30 mouse cellular contexts compared by ENCODE assay signal in the genomic region with DNA sequence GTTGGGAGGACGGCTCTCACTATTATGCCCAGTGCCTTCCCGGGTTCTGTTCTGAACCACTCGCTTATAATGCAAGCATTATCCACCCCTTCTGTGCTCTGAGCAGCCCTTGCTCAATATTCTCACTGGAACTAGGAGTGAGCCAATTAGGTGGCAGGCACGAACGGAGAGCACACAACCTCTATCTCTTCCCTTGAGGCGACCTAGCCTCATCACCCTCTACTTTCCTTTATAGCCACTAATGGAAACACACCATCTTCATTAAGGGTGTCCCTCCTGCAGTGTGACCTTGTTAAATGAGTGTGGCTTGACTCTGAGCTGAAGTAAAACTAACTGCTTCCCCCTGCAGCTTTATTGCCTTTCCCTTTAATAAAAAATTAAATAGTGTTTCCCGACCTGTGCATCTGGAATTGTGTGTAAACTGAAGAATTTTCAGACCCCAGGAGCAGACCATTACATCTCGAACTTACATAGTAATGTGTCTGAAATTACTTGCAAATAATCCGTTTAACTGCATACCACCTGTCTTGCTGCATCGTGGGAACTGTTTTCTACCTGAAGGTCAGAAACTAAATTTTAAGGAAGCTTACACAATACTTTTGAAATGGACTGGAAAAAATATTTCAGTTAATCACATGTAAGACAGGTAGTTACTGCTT. TPM values are rescaled to one million over a fixed set of nuclear protein-coding genes. Genes with fewer than 3 reads are reported as not detected.
DNase-seq lines count a peak whose midpoint lies in the region; ATAC-seq and TF ChIP-seq lines count a peak whose summit lies in the region.
"Had no signal": no experiment of that assay in that cellular context is flagged by ENCODE, and none has a peak within 500 bp of the region (broad histone marks: within the 10 kb centered on the region; RNA-seq: fewer than 3 reads in every experiment).

No protein-coding gene starts in this region.

- H3K4me2 ChIP-seq in forebrain, embryonic 12.5 days: no peak overlapping the region
- no peak overlapping the region for H3K4me2 ChIP-seq in forebrain, postnatal 0 days (ENCODE audit: low read depth)
- no peak overlapping the region for H3K4me2 ChIP-seq in hindbrain, embryonic 16.5 days (ENCODE audit: low read length)
- H3K4me2 ChIP-seq in hindbrain, postnatal 0 days (ENCODE audit: low read depth, low read length): no peak overlapping the region
- H3K4me2 ChIP-seq in neural tube, embryonic 15.5 days: no peak overlapping the region
- H3K4me2 ChIP-seq: heart, embryonic 12.5 days; intestine, embryonic 15.5 days; midbrain, embryonic 13.5 days had no signal

- no peak overlapping the region for H3K4me3 ChIP-seq in forebrain, embryonic 12.5 days (replicated peaks)
- H3K4me3 ChIP-seq in forebrain, postnatal 0 days (ENCODE audit: low read depth, low read length): no peak overlapping the region
- no peak overlapping the region for H3K4me3 ChIP-seq in hindbrain, embryonic 16.5 days (ENCODE audit: low read length)
- H3K4me3 ChIP-seq in hindbrain, postnatal 0 days (ENCODE audit: low read length): no peak overlapping the region
- no peak overlapping the region for H3K4me3 ChIP-seq in neural tube, embryonic 15.5 days (replicated peaks)
- H3K4me3 ChIP-seq: erythroblast, embryonic 14.5 days; heart, embryonic 12.5 days; intestine, embryonic 15.5 days; layer of hippocampus, adult 2 months; left cerebral cortex, adult 2 months; midbrain, embryonic 13.5 days had no signal

- no peak overlapping the region for H3K9ac ChIP-seq in forebrain, embryonic 12.5 days
- H3K9ac ChIP-seq in forebrain, postnatal 0 days: no peak overlapping the region
- no peak overlapping the region for H3K9ac ChIP-seq in hindbrain, embryonic 16.5 days (ENCODE audit: low read depth, low read length)
- H3K9ac ChIP-seq in hindbrain, postnatal 0 days (replicated peaks; ENCODE audit: low read length): no peak overlapping the region
- H3K9ac ChIP-seq in neural tube, embryonic 15.5 days (replicated peaks): no peak overlapping the region
- H3K9ac ChIP-seq: heart, embryonic 12.5 days; intestine, embryonic 15.5 days; liver, embryonic 14.5 days; midbrain, embryonic 13.5 days had no signal

- no peaks in the 10 kb centered on the region for H3K27me3 ChIP-seq in forebrain, embryonic 12.5 days
- H3K27me3 ChIP-seq in forebrain, postnatal 0 days (ENCODE audit: insufficient read depth, low read length): no peaks in the 10 kb centered on the region
- H3K27me3 ChIP-seq in hindbrain, embryonic 16.5 days (replicated peaks; ENCODE audit: control insufficient read depth, insufficient read depth, low read length): no peaks in the 10 kb centered on the region
- H3K27me3 ChIP-seq in hindbrain, postnatal 0 days (ENCODE audit: insufficient read depth, low read length): no peaks in the 10 kb centered on the region
- H3K27me3 ChIP-seq in neural tube, embryonic 15.5 days (replicated peaks): no peaks in the 10 kb centered on the region
- H3K27me3 ChIP-seq: heart, embryonic 12.5 days; intestine, embryonic 15.5 days; midbrain, embryonic 13.5 days had no signal

- no peak for DNase-seq in forebrain, postnatal 0 days
- DNase-seq in hindbrain, postnatal 0 days (ENCODE audit: low spot score): no peak
- peak; percentile 57 for DNase-seq in forelimb bud, embryonic 11.5 days (ENCODE audit: low read depth, low spot score)
- no peak for DNase-seq in heart, postnatal 36 days
- DNase-seq: adrenal gland, adult 8-10 months; cerebellum, adult 18-20 months; cerebellum, postnatal 10 days; gastrocnemius, postnatal 14 days; heart, adult 18-20 months; kidney, adult 2 months; kidney, postnatal 36 days; liver; lung, adult 2 months; lung, postnatal 10 days; right cerebral cortex, postnatal 25 days; thymus, adult 18-20 months; thymus, postnatal 25 days had no signal

- 75% methylated on average over 10 of the region's 10 CpGs for WGBS in forebrain, embryonic 12.5 days
- WGBS in forebrain, postnatal 0 days: 67% methylated on average over 10 of the region's 10 CpGs
- 72% methylated on average over 10 of the region's 10 CpGs for WGBS in hindbrain, embryonic 16.5 days
- WGBS in hindbrain, postnatal 0 days: 72% methylated on average over 10 of the region's 10 CpGs
- 28% methylated on average over 10 of the region's 10 CpGs for WGBS in neural tube, embryonic 15.5 days

- ATAC-seq in forebrain, embryonic 12.5 days (ENCODE audit: low FRiP score): peak; percentile 64; the same call in 1 of the 2 replicates
- ATAC-seq in forebrain, postnatal 0 days: no peak
- peak; percentile 48; the same call in 1 of the 2 replicates for ATAC-seq in hindbrain, embryonic 16.5 days
- ATAC-seq in hindbrain, postnatal 0 days: no peak
- peak; percentile 51 for ATAC-seq in neural tube, embryonic 15.5 days (ENCODE audit: low FRiP score)
- ATAC-seq: intestine, embryonic 15.5 days; midbrain, embryonic 13.5 days had no signal

- intact Hi-C loops in heart, postnatal 36 days (cut with DNase I): no loop called here

- H3K36me3 ChIP-seq in forebrain, embryonic 12.5 days (replicated peaks): no peaks in the 10 kb centered on the region
- no peaks in the 10 kb centered on the region for H3K36me3 ChIP-seq in forebrain, postnatal 0 days (ENCODE audit: insufficient read depth)
- no peaks in the 10 kb centered on the region for H3K36me3 ChIP-seq in hindbrain, embryonic 16.5 days (ENCODE audit: control insufficient read depth, insufficient read depth, low read length)
- H3K36me3 ChIP-seq in hindbrain, postnatal 0 days (ENCODE audit: insufficient read depth, low read length): no peaks in the 10 kb centered on the region
- no peaks in the 10 kb centered on the region for H3K36me3 ChIP-seq in neural tube, embryonic 15.5 days
- H3K36me3 ChIP-seq: G1E; heart, embryonic 12.5 days; intestine, embryonic 15.5 days; midbrain, embryonic 13.5 days had no signal

- no peak for TF ChIP-seq CTCF in forebrain, postnatal 0 days (IDR thresholded peaks at IDR 0.05; ENCODE audit: low read depth)
- no peak for TF ChIP-seq CTCF in hindbrain, postnatal 0 days (IDR thresholded peaks at IDR 0.05; ENCODE audit: low read depth)

- no peaks in the 10 kb centered on the region for H3K9me3 ChIP-seq in forebrain, embryonic 12.5 days
- H3K9me3 ChIP-seq in forebrain, postnatal 0 days (ENCODE audit: low read length): no peaks in the 10 kb centered on the region
- no peaks in the 10 kb centered on the region for H3K9me3 ChIP-seq in hindbrain, embryonic 16.5 days (ENCODE audit: control insufficient read depth, low read length)
- H3K9me3 ChIP-seq in hindbrain, postnatal 0 days (ENCODE audit: low read length): no peaks in the 10 kb centered on the region
- H3K9me3 ChIP-seq in neural tube, embryonic 15.5 days (replicated peaks): no peaks in the 10 kb centered on the region
- H3K9me3 ChIP-seq: G1E; heart, embryonic 12.5 days; intestine, embryonic 15.5 days; midbrain, embryonic 13.5 days had no signal

- no peaks in the 10 kb centered on the region for H3K4me1 ChIP-seq in forebrain, embryonic 12.5 days
- H3K4me1 ChIP-seq in forebrain, postnatal 0 days (ENCODE audit: insufficient read depth): no peaks in the 10 kb centered on the region
- H3K4me1 ChIP-seq in hindbrain, embryonic 16.5 days (ENCODE audit: control insufficient read depth, insufficient read depth, low read depth, low read length): no peaks in the 10 kb centered on the region; the same call in 1 of the 2 replicates
- H3K4me1 ChIP-seq in hindbrain, postnatal 0 days (ENCODE audit: insufficient read depth, low read length): no peaks in the 10 kb centered on the region
- peaks cover 15% of the 10 kb centered on the region; the same call in 1 of the 2 replicates for H3K4me1 ChIP-seq in neural tube, embryonic 15.5 days
- H3K4me1 ChIP-seq: intestine, embryonic 15.5 days had no signal

- H3K27ac ChIP-seq in forebrain, embryonic 12.5 days: no peak overlapping the region
- H3K27ac ChIP-seq in forebrain, postnatal 0 days (ENCODE audit: low read depth, low read length): no peak overlapping the region
- no peak overlapping the region for H3K27ac ChIP-seq in hindbrain, embryonic 16.5 days (ENCODE audit: low read depth, low read length)
- H3K27ac ChIP-seq in hindbrain, postnatal 0 days: no peak overlapping the region
- H3K27ac ChIP-seq in neural tube, embryonic 15.5 days (replicated peaks): no peak overlapping the region
- H3K27ac ChIP-seq: intestine, embryonic 15.5 days; layer of hippocampus, adult 2 months; left cerebral cortex, adult 2 months; liver, embryonic 14.5 days; macrophage; midbrain, embryonic 13.5 days; stomach, postnatal 0 days had no signal

RNA-seq across cellular contexts. Expression of gene Rnf150, which starts 26.0 kb away (rescaled TPM):
- polyA plus RNA-seq in forebrain, embryonic 12.5 days (2016; fragmentation: Nextera tagmentation; extraction: Ambion mirVana): 1.9 TPM in 2 replicates
- 10.2 and 12.3 TPM in 2 replicates for total RNA-seq in forebrain, postnatal 0 days (2014; rRNA removed)
- 0.67 and 1.3 TPM in 2 replicates for polyA plus RNA-seq in forebrain, postnatal 0 days (2015; fragmentation: Nextera tagmentation; extraction: Ambion mirVana)
- polyA plus RNA-seq in hindbrain, embryonic 16.5 days (2015; fragmentation: Nextera tagmentation; extraction: Ambion mirVana): 2.0 and 2.1 TPM in 2 replicates
- total RNA-seq in hindbrain, postnatal 0 days (2014; rRNA removed): 9.4 and 9.9 TPM in 2 replicates
- 1.7 and 1.9 TPM in 2 replicates for polyA plus RNA-seq in hindbrain, postnatal 0 days (2015; fragmentation: Nextera tagmentation; extraction: Ambion mirVana)
- polyA plus RNA-seq in neural tube, embryonic 15.5 days (2015; fragmentation: Nextera tagmentation; extraction: Ambion mirVana): 2.1 and 2.5 TPM in 2 replicates
- 10 to 100 TPM; 13.2 to 13.8 TPM for total RNA-seq in heart, postnatal 36 days (2021)
- polyA plus RNA-seq: erythroblast, embryonic 14.5 days; G1E had no signal

Comparison
In these comparisons a context has a peak if more than half of its experiments do, and no peak if none do; other contexts are left out.
1. ATAC-seq: peak in forebrain, embryonic 12.5 days (single experiment), hindbrain, embryonic 16.5 days (single experiment) and neural tube, embryonic 15.5 days (single experiment); none in forebrain, postnatal 0 days (single experiment) and hindbrain, postnatal 0 days (single experiment).